Mouse (Mus musculus) heart, adult 2 months (tissue): Measurements from ENCODE around the gene 4930469K13Rik.

Experiments
- CTCF ChIP-seq: fragments of 200-600 bp; IDR thresholded peaks from 2 replicates; pipeline ENCODE4 v1.8.1; 2022; ENCODE audit warnings: antibody characterized with exemption, mild to moderate bottlenecking, moderate library complexity
- EP300 ChIP-seq: fragments of 200-500 bp; IDR thresholded peaks from 2 replicates; pipeline ENCODE4 v1.6.1; 2011; ENCODE audit warnings: low read depth, low read length, control low read depth; ENCODE audit not compliant: insufficient read depth

- TF ChIP-seq EP300 (no peak), CTCF (no peak)
Measured at GRCm38 (mm10) chr11:34143984-34144383, 45.6 kb upstream of the 4930469K13Rik start.
